Comparison of ENCODE assay signal across 19 mouse cellular contexts in genomic region chr1:153180160-153180559, GRCm38 (mm10). TPM values are rescaled to one million over a fixed set of nuclear protein-coding genes. Genes with fewer than 3 reads are reported as not detected.
DNase-seq lines count a peak whose midpoint lies in the region; ATAC-seq and TF ChIP-seq lines count a peak whose summit lies in the region.
"Had no signal": no experiment of that assay in that cellular context is flagged by ENCODE, and none has a peak within 500 bp of the region (broad histone marks: within the 10 kb centered on the region; RNA-seq: fewer than 3 reads in every experiment).

No protein-coding gene starts in this region.

- no peak for TF ChIP-seq EP300 in heart, adult 2 months (IDR thresholded peaks at IDR 0.05; ENCODE audit: insufficient read depth, low read depth, low read length)

- H3K79me2 ChIP-seq in heart, adult 2 months (replicated peaks; ENCODE audit: control insufficient read depth, insufficient read depth, low read length), result no peaks in the 10 kb centered on the region

- H3K4me1 ChIP-seq in heart, embryonic 14.5 days (ENCODE audit: control insufficient read depth in 2 of 2, insufficient read depth in 2 of 2, low read length in 2 of 2), result peaks cover 4 to 15% of the 10 kb centered on the region in 2 experiments
- peaks cover 2% of the 10 kb centered on the region for H3K4me1 ChIP-seq in heart, adult 2 months (ENCODE audit: control insufficient read depth, insufficient read depth, low read length)
- H3K4me1 ChIP-seq in midbrain, embryonic 11.5 days (ENCODE audit: control insufficient read depth, insufficient read depth, low read length), result no peaks in the 10 kb centered on the region
- no peaks in the 10 kb centered on the region for H3K4me1 ChIP-seq in midbrain, postnatal 0 days (ENCODE audit: insufficient read depth, low read length)
- H3K4me1 ChIP-seq in intestine, embryonic 15.5 days (replicated peaks), result no peaks in the 10 kb centered on the region; the same call in 1 of the 2 replicates
- H3K4me1 ChIP-seq: hindbrain, embryonic 15.5 days; midbrain, embryonic 12.5 days had no signal

- intact Hi-C loops in heart, adult 2 months (cut with DNase I), result no loop called here

- DNase-seq in heart, adult 2 months, result no peak
- DNase-seq in midbrain, embryonic 11.5 days (ENCODE audit: low spot score, missing footprints), result peak; percentile 4
- DNase-seq in midbrain, postnatal 0 days (ENCODE audit: low spot score), result no peak
- DNase-seq in ovary, postnatal 14 days (ENCODE audit: low spot score), result no peak
- no peak for DNase-seq in ovary, postnatal 10 days (ENCODE audit: low spot score)
- DNase-seq: gastrocnemius, postnatal 25 days; kidney, adult 2 months; kidney, postnatal 25 days; spleen, adult 18-20 months had no signal

- no peaks in the 10 kb centered on the region; the same call in 1 of the 2 replicates for H3K27me3 ChIP-seq in heart, embryonic 14.5 days (ENCODE audit: control insufficient read depth, insufficient read depth, low read length)
- no peaks in the 10 kb centered on the region for H3K27me3 ChIP-seq in heart, adult 2 months (ENCODE audit: control insufficient read depth, insufficient read depth, low read length)
- H3K27me3 ChIP-seq in midbrain, embryonic 11.5 days (ENCODE audit: control insufficient read depth, insufficient read depth, low read length), result peaks cover 3% of the 10 kb centered on the region; the same call in 1 of the 2 replicates
- H3K27me3 ChIP-seq in midbrain, postnatal 0 days (ENCODE audit: insufficient read depth, low read length), result 0 out of 2 replicates have a peak, but pooled peaks cover 4% of the 10 kb centered on the region
- H3K27me3 ChIP-seq in intestine, embryonic 15.5 days (replicated peaks), result no peaks in the 10 kb centered on the region

- 68% methylated on average over 4 of the region's 4 CpGs for WGBS in heart, embryonic 14.5 days
- WGBS in heart, adult 2 months, result 84% methylated on average over 4 of the region's 4 CpGs
- 79% methylated on average over 4 of the region's 4 CpGs for WGBS in midbrain, embryonic 11.5 days
- 76% methylated on average over 4 of the region's 4 CpGs for WGBS in midbrain, postnatal 0 days
- 73% methylated on average over 4 of the region's 4 CpGs for WGBS in intestine, embryonic 15.5 days

- H3K36me3 ChIP-seq in heart, embryonic 14.5 days (ENCODE audit: control insufficient read depth, insufficient read depth, low read length), result no peaks in the 10 kb centered on the region
- no peaks in the 10 kb centered on the region for H3K36me3 ChIP-seq in heart, adult 2 months (ENCODE audit: control insufficient read depth, insufficient read depth, low read length)
- no peaks in the 10 kb centered on the region for H3K36me3 ChIP-seq in midbrain, embryonic 11.5 days (ENCODE audit: control insufficient read depth, insufficient read depth, low read length)
- no peaks in the 10 kb centered on the region for H3K36me3 ChIP-seq in midbrain, postnatal 0 days (ENCODE audit: insufficient read depth, low read length)
- H3K36me3 ChIP-seq in intestine, embryonic 15.5 days, result no peaks in the 10 kb centered on the region
- H3K36me3 ChIP-seq: hindbrain, embryonic 15.5 days; midbrain, embryonic 12.5 days had no signal

- no peak overlapping the region for H3K4me3 ChIP-seq in heart, embryonic 14.5 days (ENCODE audit: control insufficient read depth in 1 of 2, insufficient read depth in 1 of 2, low read depth in 1 of 2, low read length in 2 of 2)
- H3K4me3 ChIP-seq in heart, adult 2 months, result no peak overlapping the region
- no peak overlapping the region for H3K4me3 ChIP-seq in midbrain, embryonic 11.5 days (ENCODE audit: low read depth, low read length)
- H3K4me3 ChIP-seq in midbrain, postnatal 0 days (ENCODE audit: low read depth, low read length), result no peak overlapping the region
- H3K4me3 ChIP-seq in intestine, embryonic 15.5 days (replicated peaks), result no peak overlapping the region
- H3K4me3 ChIP-seq: erythroblast, embryonic 14.5 days; hindbrain, embryonic 15.5 days; midbrain, embryonic 12.5 days had no signal

- peak overlapping the region; percentile 41 to 48; a peak in 3 of 4 replicates for H3K27ac ChIP-seq in heart, embryonic 14.5 days (replicated peaks in 1 of 2; ENCODE audit: control insufficient read depth in 1 of 2, insufficient read depth in 1 of 2, low read depth in 2 of 2, low read length in 2 of 2)
- no peak overlapping the region for H3K27ac ChIP-seq in heart, adult 2 months
- no peak overlapping the region for H3K27ac ChIP-seq in midbrain, embryonic 11.5 days (ENCODE audit: low read depth, low read length)
- H3K27ac ChIP-seq in midbrain, postnatal 0 days (ENCODE audit: low read depth, low read length), result no peak overlapping the region
- H3K27ac ChIP-seq in intestine, embryonic 15.5 days, result peak overlapping the region; percentile 72
- H3K27ac ChIP-seq: hindbrain, embryonic 15.5 days; macrophage; midbrain, embryonic 12.5 days had no signal

- no peak overlapping the region for H3K4me2 ChIP-seq in heart, embryonic 14.5 days (ENCODE audit: low read length)
- no peak overlapping the region for H3K4me2 ChIP-seq in midbrain, embryonic 11.5 days
- no peak overlapping the region for H3K4me2 ChIP-seq in midbrain, postnatal 0 days (ENCODE audit: low read depth, low read length, poor library complexity, severe bottlenecking)
- no peak overlapping the region for H3K4me2 ChIP-seq in intestine, embryonic 15.5 days (replicated peaks)
- H3K4me2 ChIP-seq: heart, embryonic 11.5 days; hindbrain, embryonic 15.5 days; liver, embryonic 11.5 days; lung, embryonic 14.5 days; midbrain, embryonic 12.5 days had no signal

- TF ChIP-seq CTCF in heart, adult 2 months (IDR thresholded peaks at IDR 0.05), result no peak
- no peak for TF ChIP-seq CTCF in midbrain, postnatal 0 days (IDR thresholded peaks at IDR 0.05)

- no peak overlapping the region for H3K9ac ChIP-seq in heart, embryonic 14.5 days (ENCODE audit: low read length)
- H3K9ac ChIP-seq in heart, adult 2 months (ENCODE audit: low read depth, low read length), result no peak overlapping the region; the same call in 1 of the 2 replicates
- no peak overlapping the region for H3K9ac ChIP-seq in midbrain, embryonic 11.5 days (ENCODE audit: low read length)
- no peak overlapping the region for H3K9ac ChIP-seq in midbrain, postnatal 0 days (replicated peaks; ENCODE audit: low read length, poor library complexity, severe bottlenecking)
- no peak overlapping the region for H3K9ac ChIP-seq in intestine, embryonic 15.5 days
- H3K9ac ChIP-seq: hindbrain, embryonic 15.5 days; lung, embryonic 14.5 days; midbrain, embryonic 12.5 days had no signal

- ATAC-seq in heart, embryonic 14.5 days (ENCODE audit: insufficient number of reproducible peaks, insufficient read depth, low FRiP score, low read depth), result no peak
- ATAC-seq in midbrain, embryonic 11.5 days (ENCODE audit: low FRiP score), result no peak
- no peak for ATAC-seq in midbrain, postnatal 0 days (ENCODE audit: low FRiP score)
- no peak for ATAC-seq in intestine, embryonic 15.5 days
- ATAC-seq: CD4-positive, CD25-positive, alpha-beta regulatory T cell, adult 4 months had no signal

- no peaks in the 10 kb centered on the region for H3K9me3 ChIP-seq in heart, embryonic 14.5 days (ENCODE audit: control insufficient read depth, low read length)
- H3K9me3 ChIP-seq in midbrain, embryonic 11.5 days (ENCODE audit: control insufficient read depth, low read length), result no peaks in the 10 kb centered on the region
- H3K9me3 ChIP-seq in midbrain, postnatal 0 days (ENCODE audit: low read length), result no peaks in the 10 kb centered on the region
- H3K9me3 ChIP-seq in intestine, embryonic 15.5 days, result no peaks in the 10 kb centered on the region
- H3K9me3 ChIP-seq: hindbrain, embryonic 15.5 days; midbrain, embryonic 12.5 days had no signal

- no peak for TF ChIP-seq POLR2A in heart, adult 2 months (IDR thresholded peaks at IDR 0.05; ENCODE audit: insufficient read depth, low read depth, low read length)

RNA-seq across cellular contexts. Expression of gene Lamc2, which starts 6.1 kb away (rescaled TPM):
- polyA plus RNA-seq in heart, embryonic 14.5 days (2014; fragmentation: Nextera tagmentation; extraction: Ambion mirVana), result 10.5 and 11.3 TPM in 2 replicates
- total RNA-seq in heart, adult 2 months (2021), result 10 to 100 TPM in 1 of 2 experiments, 1 to 10 TPM in 1; 9.3 to 11.8 TPM
- 1.6 and 2.5 TPM in 2 replicates for polyA plus RNA-seq in heart, adult 2 months (2012; rRNA removed)
- 0.25 and 0.51 TPM in 2 replicates for polyA plus RNA-seq in midbrain, embryonic 11.5 days (2014; fragmentation: Nextera tagmentation; extraction: Ambion mirVana)
- 5.1 and 7.6 TPM in 2 replicates for total RNA-seq in midbrain, postnatal 0 days (2014; rRNA removed)
- 4.8 and 5.0 TPM in 2 replicates for polyA plus RNA-seq in midbrain, postnatal 0 days (2015; fragmentation: Nextera tagmentation; extraction: Ambion mirVana)
- polyA plus RNA-seq in intestine, embryonic 15.5 days (2015; fragmentation: Nextera tagmentation; extraction: Ambion mirVana), result 7.2 and 7.3 TPM in 2 replicates
- polyA plus RNA-seq: macrophage had no signal

Comparison
In these comparisons a context has a peak if more than half of its experiments do, and no peak if none do; other contexts are left out.
1. H3K27ac ChIP-seq: peak in heart, embryonic 14.5 days (2 of 2) and intestine, embryonic 15.5 days (single experiment); none in heart, adult 2 months (single experiment), midbrain, embryonic 11.5 days (single experiment) and midbrain, postnatal 0 days (single experiment).